Mouse (Mus musculus) heart, postnatal 14 days (tissue): ENCODE data around the gene Aym1. TPM values are rescaled to one million over a fixed set of nuclear protein-coding genes. Genes with fewer than 3 reads are reported as not detected.
"Not testable (repeated sequence)": the region's sequence is repeated elsewhere in the genome, so short reads cannot be mapped to it uniquely, and the experiment has no call there.

Experiments used
- DNase-seq, 2 experiments: peaks; one replicate each; pipeline ENCODE4 v3.0.0; 2021 to 2022
- intact Hi-C: fragments of 180-260 bp; cut with DNase I; formaldehyde crosslinking; loops from one replicate; pipeline ENCODE4 v1.15.1; 2025
- long read RNA-seq, 2 experiments: library from polyadenylated mRNA; stranded (forward); transcript quantifications; one replicate each; pipeline ENCODE4 v2.0.0; 2021
- total RNA-seq, 2 experiments: library from RNA; stranded (reverse); gene quantifications; 2 replicates each; pipeline ENCODE4 v1.2.3; 2021

Aym1 gene
- total RNA-seq, result not detected
- long read RNA-seq, experiment 1, result 0 reads
- long read RNA-seq, experiment 2, result 0 reads

- intact Hi-C loops, result no loop called here
- DNase-seq, result no peak
Measured at GRCm38 (mm10) chr5:113357186-113357585, at the start of gene Aym1. TSS of gene Aym1 (plus strand) at chr5:113357294.

- intact Hi-C loops, result loop anchor here (10.0 kb wide), 1 partner anchor 135 kb away; no protein-coding TSS in a partner anchor
Measured at GRCm38 (mm10) chr5:113309491-113310376, 47.4 kb upstream of the Aym1 start.

DNA sequence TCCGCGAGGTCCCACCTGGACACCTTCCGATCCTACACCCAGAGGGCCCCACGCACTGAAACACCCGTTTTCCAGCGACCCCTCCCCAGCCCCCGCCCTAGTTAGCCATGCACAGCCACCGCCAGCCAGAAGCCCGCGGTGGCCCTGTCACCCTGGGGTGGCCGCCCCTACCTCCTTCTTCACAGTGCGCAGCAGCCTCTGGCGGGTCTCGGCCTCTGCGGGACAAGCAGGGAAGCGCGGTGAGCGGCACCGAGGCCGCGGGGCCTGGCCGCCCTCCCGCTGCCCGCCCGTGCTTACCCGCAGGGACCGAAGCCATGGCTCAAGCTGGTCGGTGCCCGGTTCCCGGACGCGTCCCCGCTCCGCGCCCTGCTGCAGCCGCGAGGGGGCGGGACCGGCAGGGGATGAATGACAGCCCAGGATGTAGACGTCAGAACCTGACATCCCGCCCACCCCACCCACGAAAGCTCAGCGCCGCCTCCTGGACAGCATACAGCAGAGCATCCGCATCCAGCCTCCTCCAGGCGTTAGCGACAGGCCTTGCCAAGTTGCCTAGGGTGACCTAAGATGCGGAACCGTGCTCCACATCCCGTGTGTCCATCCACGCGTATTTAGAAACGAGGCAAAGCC, 46.6 kb upstream of the Aym1 start, which contains the start of gene Sgsm1:
Gene Sgsm1 (minus strand): TSS at position 410 of the 627 bp plus-strand sequence.
- intact Hi-C loops, result no loop called here
- DNase-seq, result peak; percentile 77 to 78

More at GRCm38 (mm10) chr5:113309491-113310376, 47.4 kb upstream of the Aym1 start:
- no peak for DNase-seq

- intact Hi-C loops, result no loop called here
- DNase-seq, result peak; percentile 70 to 78
Measured at GRCm38 (mm10) chr5:113313998-113314397, 43.1 kb upstream of the Aym1 start.

- intact Hi-C loops, result no loop called here
- peak in 1 of 2 experiments; percentile 38 for DNase-seq
Measured at GRCm38 (mm10) chr5:113323784-113324638, 33.1 kb upstream of the Aym1 start.

DNA sequence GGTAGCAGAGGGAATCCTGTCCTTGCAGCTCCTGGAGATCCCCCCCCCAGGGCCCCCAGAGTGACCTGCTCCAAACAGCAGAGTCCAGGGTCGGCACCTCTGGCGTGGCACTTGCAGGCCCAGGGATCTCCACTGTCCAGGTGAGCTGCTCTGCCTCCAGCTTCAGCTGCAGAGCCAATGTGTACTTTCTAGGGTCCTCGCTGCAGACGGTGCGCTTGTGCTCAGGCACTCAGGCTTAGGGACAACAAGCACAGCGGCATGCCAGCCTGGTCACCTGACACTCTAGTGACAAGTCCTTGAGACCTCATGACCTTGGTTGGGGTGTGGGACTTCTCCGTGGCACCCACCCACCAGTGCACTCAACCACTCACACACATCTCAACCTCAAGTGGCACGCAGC, 27.6 kb upstream of the Aym1 start:
- intact Hi-C loops, result no loop called here
- no peak for DNase-seq

DNA sequence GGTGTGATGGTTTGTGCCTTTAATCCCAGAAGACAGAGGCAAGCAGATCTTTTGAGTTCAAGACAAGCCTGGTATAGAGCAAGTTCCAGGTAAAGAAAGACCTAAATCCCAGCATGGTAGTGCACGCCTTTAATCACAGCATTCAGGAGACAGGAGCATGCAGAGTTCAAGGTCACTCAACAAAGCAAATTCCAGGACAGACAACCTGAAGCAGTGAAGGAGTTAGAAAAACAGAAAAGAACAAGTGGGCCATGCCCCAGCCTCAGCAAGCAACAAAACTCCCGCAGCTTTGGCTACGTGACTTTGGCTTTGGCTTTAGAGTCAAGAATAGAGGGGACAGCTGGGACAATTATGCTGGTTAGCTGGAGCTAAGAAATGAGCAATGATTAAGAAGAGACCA, 26.9 kb upstream of the Aym1 start:
- intact Hi-C loops, result no loop called here
- DNase-seq, result no peak

DNA sequence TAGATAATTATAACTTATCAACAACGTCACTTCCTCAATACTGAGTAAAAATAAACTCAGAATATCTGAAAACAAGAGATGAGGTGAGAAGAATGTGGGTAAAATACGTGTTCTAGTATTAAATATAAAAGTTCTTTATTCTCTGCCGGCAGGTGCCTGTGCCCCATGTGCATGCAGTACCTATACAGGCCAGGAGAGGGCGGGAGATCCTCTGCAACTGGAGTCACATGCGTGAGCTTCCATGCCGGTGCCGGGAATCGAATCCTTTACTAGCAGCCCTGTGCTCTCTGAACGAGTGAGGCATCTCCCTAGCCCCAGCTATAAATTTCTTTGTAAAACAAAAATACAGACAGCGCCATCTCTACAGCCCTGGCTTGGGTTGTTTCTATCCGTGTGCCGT, 24.9 kb upstream of the Aym1 start:
- peak in 1 of 2 experiments; percentile 31 for DNase-seq
- intact Hi-C loops, result no loop called here

- DNase-seq, result no peak
- intact Hi-C loops, result no loop called here
Measured at GRCm38 (mm10) chr5:113332899-113333298, 24.2 kb upstream of the Aym1 start.

- no peak for DNase-seq
- intact Hi-C loops, result no loop called here
Measured at GRCm38 (mm10) chr5:113334621-113335530, 22.2 kb upstream of the Aym1 start.

GRCm38 (mm10) chr5:113335732-113336131, 21.4 kb upstream of the Aym1 start:
- intact Hi-C loops, result no loop called here
- peak; percentile 19 to 24 for DNase-seq

DNA sequence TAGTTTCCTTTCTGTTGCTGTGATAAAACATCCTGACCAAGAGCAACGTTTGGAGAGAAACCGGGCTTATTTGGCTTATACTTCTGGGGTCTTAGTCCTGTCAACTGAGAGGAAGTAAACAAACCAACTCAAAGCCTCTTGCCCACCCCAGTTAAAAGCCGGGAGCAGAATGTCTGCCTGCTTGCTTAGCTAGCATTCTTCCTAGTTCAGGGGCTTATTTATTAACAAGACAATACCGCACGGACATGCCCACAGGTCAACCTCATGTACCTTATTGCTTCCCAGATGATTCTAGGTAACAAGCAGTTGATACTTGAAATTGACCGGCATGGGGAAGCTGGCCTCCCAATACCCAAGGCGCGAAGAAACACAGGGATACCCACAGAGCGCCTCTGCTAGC, 20.8 kb upstream of the Aym1 start:
- intact Hi-C loops, result no loop called here
- DNase-seq, result no peak

GRCm38 (mm10) chr5:113344635-113345386, 12.3 kb upstream of the Aym1 start:
- no peak for DNase-seq
- intact Hi-C loops, result no loop called here

DNA sequence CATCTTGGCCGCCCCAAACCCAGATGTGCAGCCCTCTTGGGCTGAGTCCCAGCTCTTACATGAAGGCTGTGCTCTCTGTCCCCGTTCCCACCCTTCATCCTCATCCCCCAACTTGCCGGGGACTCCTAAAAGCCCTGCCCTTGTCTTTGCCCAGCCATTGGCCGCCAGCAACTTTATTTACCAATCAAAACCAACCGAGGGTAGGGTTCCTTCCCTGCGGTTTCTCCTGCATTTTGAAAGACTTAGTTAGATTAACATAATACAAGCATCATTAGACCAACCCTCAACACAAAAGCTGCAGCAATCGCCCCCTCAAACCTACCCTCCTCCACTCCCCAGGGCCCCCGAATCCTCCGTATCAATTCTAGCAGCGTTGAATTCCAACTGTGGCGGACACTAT, 11.3 kb upstream of the Aym1 start:
- no peak for DNase-seq
- intact Hi-C loops, result no loop called here

GRCm38 (mm10) chr5:113346651-113347050, 10.4 kb upstream of the Aym1 start:
- DNase-seq, intact Hi-C loops: not testable (repeated sequence)

- intact Hi-C loops, result no loop called here
- DNase-seq, result no peak
Measured at GRCm38 (mm10) chr5:113347593-113347992, 9.5 kb upstream of the Aym1 start.

GRCm38 (mm10) chr5:113348597-113348996, 8.5 kb upstream of the Aym1 start:
- no peak for DNase-seq

GRCm38 (mm10) chr5:113349226-113349625, 7.9 kb upstream of the Aym1 start:
- no peak for DNase-seq
- intact Hi-C loops, result no loop called here

More at GRCm38 (mm10) chr5:113348597-113348996, 8.5 kb upstream of the Aym1 start:
- intact Hi-C loops, result no loop called here

- intact Hi-C loops, result no loop called here
- DNase-seq, result no peak
Measured at GRCm38 (mm10) chr5:113349810-113350209, 7.3 kb upstream of the Aym1 start.
